Mouse (Mus musculus) layer of hippocampus, adult 9-10 months (tissue): ENCODE measurements around the gene Il27.
A peak's percentile ranks its signal among the peaks of the same experiment; 100 is the strongest.

ENCODE experiments used
- DNase-seq: peaks from one replicate; pipeline ENCODE4 v3.0.0; 2022; ENCODE audit warnings: low spot score

Gene Il27

DNA sequence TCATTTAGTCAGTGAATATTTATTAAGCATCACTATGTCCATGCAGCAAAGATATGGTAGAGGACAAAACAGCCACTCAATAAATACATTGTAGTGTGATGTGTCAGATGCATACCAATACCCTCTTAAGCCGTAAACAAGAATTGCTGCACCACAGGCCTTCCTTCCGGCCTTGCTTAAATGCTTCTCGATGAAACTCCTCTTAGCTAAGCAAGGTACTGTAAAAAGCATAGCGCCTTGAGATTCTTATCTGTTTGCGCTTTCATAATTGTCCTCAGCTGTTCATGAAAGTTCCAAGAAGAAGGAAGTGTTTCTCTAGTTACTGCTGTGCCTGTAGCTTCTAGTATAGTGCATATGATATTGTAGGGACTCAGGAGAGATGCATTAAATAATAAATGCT, 11.9 kb upstream of the Il27 start:
- DNase-seq, result no peak

DNA sequence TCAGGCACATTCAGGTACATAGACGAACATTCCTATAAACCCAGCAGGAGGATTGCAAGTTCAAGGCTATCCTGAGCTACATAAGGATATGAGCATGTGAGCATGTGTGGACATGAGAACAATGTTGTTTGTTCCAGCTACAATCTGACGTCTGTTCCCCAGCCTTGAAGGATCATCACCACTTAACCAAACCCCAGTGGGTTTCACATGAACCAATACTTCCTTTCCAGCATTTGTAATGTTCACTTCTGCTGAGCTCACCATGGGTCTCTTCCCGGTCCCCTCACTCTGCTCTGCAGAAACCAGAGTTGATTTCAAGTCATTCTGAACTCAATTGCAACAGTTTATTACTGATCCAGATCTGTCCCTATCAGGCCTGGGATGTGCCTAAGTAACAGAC, 7.9 kb upstream of the Il27 start:
- DNase-seq, result no peak

DNA sequence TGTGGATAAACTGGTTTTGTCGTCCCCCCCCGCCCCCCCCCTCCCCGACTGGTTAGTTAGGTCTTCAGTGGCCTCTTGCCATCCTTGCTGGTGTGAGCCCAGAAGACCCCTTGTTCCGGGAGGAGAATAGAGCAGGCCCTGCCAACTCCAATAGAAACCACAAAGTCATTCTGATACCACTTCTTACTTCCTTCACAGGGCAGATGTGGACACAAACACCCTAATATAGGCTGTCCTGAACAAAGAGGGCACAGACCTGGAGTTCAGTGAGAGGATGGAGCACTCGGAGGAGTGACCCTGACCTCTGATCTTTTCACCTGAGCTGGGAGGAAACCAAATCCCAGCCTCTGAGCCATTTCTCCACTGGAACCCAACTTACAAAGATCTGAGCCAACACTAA, 7.2 kb upstream of the Il27 start:
- DNase-seq, result no peak

- no peak for DNase-seq
These were observed 4.2 kb upstream of the Il27 start for GRCm38 (mm10) chr7:126598919-126599318.

- no peak for DNase-seq
These were observed 1.7 kb upstream of the Il27 start for GRCm38 (mm10) chr7:126596414-126596813.

GRCm38 (mm10) chr7:126595890-126596289, 1.1 kb upstream of the Il27 start:
- DNase-seq, result no peak

DNA sequence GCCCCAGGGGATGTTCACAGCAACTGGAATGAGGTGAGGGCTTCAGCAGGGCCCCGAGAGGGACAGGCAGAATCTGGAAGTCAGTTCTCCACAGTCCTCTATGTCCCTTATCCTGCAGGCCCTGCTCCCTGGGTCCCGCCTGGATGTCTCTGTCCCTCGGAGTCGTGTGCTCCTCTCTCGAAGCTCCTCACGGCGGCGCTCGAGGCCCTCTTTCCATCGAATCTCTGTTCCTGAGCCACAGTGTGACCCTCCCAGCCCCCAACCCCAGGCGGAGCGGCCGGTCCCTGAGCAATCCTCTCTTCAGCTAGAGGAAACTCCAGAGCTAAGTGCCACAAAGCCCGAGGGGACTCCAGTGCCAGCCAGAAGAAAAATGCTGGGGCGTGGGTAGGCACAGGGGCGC, 7.0 kb downstream of the Il27 start:
- no peak for DNase-seq

DNA sequence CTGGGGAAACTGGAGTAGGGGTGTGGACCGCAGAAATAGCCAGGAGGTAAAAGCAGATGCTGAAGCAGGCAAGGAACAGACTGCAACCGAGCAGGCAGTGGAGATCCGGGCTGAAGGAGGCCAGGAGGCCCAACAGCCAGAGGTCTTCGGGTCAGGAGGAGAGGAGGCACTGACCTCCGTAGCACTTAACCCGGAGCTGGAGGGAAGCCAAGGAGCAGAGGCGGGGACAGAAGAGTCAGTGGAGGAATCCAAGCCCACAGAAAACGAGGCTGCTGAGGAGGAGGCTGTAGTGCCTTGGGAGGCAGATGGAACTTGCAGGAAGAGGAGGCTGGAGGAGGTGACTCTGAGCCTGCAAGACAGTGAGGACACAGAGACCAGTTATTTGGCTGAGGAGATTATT, 7.9 kb downstream of the Il27 start:
- DNase-seq, result no peak

DNA sequence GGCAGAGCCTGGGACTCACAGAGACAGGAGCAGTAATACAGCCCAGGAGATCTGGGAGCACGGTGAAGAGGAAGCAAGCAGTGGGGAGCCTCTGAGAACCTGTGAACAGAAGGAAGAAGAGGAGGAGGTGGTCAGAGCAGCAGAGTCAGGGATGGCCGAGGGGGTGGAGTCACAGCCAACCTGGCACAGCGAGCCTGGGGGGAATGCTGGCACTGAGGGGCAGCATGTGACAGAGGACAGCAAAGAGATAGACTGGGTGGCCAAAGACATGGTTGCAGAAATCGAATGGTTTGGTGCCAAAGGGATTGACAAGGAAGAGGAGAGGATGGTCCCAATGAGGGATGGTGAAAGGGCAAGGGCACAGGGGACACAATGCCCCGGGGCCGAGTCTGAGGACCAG, 9.0 kb downstream of the Il27 start, which contains the start of gene Cln3:
TSS of gene Cln3 (minus strand) at position 101 of the 400 bp plus-strand sequence.
- no peak for DNase-seq

- DNase-seq, result no peak
These were observed 10.2 kb downstream of the Il27 start, which contains the start of gene Apobr for GRCm38 (mm10) chr7:126584506-126584977. Apobr (plus strand) TSS chr7:126584942.

DNA sequence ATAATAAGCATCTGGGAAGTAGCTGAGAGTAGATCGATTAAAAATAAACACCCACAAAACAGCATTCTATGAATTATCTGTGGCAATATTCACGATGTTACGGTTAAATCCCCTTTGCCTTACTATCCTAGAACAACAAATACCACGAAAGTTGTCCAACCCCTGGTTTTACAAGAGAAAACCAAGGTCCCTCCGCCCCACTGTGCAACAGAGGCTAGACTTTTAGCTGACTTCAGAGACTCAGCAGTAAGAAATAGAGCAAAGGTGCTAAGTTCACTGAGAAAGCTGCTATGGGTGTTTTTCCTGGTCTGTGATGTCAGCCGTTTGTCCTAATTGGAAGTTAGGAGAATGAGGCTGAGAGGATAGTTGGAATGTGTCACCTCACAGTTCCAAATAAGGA, 11.0 kb downstream of the Il27 start:
- DNase-seq, result no peak

DNA sequence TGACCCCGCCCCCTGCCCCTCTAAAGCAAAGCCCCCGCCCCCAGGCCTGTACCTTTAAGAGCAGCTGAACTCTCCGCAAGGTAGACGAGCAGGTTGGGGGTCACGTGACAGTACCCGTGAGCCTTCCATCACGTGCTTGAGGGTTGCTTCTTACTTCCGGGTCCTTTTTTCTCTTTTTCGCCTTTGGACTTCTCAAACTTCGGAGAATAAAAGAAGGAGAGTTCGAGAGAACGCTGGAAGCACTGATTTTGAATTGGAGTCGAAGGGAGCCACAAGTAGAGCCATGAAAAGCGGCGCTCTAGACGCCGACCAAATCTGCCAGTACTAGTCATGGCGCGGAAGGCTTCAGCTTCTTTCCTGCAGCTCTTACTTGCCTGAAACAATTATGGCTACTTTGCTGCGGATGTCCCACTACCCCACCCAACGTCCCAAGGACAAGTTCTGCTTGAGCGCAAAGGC, 11.5 kb downstream of the Il27 start:
- DNase-seq, result peak; percentile 80

DNA sequence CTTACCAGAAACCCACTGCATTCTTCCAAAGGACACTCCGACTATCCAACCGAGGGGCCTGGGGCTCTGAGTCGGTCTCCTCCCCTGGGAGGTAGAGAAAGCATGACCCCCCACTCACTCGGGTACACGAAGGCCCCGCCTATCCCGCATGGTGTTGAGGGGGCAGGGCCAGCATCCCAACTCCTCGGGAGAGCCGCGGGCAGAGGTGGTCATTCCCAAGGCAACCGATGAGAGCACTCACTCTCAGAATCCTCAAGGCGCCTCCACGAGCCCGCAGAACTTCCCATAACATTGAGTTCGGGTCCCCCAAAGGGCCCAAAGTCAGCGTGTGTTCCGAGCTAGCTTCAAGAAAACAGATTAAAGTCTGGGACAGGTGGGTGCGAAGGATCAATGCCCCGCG, 12.0 kb downstream of the Il27 start:
- DNase-seq, result no peak

DNA sequence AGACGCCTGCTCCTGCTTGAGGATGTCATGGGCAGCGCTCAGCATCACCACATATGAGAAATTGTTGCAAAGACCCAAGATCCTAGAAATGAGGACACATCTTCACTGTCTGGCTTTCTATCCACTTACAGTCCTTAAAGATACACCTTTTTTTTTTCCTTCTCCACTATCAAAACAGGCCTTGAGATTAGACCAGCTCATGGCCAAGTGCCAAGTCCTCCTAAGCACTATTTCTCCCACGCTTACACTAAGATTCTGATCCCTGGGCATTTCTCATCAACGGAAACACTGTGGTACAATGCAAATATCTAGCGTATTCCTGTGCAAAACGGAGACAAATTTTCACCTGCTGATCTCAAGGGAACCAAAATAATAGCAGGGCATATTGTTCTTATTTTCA, 13.1 kb downstream of the Il27 start:
- no peak for DNase-seq

DNA sequence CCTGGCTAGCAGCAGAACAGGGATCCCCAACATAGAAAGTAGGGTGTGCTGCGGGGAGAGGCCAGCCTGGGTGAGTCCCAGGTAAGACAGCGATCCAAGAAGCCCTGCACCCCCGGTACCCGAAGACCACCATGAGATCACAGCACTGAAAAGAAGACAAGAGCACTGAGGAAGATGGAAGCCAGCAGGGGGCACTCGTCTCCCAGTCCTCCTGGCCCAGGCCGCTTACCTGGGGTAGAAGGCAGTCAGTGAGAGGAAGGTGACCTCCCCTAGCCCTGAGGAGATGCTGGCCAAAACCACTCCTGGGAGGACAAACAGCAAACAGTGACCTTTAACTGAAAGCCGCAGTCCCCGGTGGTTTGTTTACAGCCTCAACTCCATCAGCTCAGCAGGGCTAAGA, 15.6 kb downstream of the Il27 start:
- no peak for DNase-seq

- no peak for DNase-seq
These were observed 17.8 kb downstream of the Il27 start for GRCm38 (mm10) chr7:126576946-126577345.

DNA sequence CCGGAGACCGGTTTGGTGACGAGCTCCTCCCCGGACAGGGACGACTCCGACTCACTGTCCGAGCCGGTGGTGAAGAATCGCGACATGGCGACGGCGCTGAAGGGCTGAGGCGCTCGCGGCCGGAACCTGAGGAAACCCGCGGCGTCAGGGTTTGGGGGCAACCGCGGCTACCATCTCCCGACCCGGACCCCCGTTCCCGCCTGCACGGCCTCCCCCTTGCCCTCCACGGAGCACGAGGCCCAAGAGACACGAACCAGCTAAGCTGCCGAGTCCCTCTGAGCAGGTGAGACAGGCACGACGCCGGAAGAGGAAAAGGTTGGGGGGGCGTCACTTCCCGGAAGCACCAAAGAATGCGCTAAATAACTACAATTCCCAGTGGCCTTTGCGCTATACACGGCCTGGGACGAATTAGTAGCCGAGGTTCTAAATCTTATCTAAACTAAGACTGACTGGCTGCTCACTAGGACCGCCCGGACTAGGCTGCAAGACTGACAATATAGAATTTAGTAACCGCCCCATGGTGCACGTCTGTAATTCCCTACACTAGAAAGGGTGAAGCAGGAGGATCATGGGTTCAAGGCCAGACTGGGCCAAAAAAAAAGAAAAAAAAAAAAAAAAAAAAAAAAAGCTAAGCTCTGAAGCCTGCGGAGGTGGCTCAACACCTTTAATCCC, 28.5 kb downstream of the Il27 start, which contains the start of gene Eif3c:
TSS of gene Eif3c (minus strand) at position 318 of the 672 bp plus-strand sequence.
- peak; percentile 83 for DNase-seq

GRCm38 (mm10) chr7:126565693-126566092, 29.0 kb downstream of the Il27 start:
- no peak for DNase-seq

DNA sequence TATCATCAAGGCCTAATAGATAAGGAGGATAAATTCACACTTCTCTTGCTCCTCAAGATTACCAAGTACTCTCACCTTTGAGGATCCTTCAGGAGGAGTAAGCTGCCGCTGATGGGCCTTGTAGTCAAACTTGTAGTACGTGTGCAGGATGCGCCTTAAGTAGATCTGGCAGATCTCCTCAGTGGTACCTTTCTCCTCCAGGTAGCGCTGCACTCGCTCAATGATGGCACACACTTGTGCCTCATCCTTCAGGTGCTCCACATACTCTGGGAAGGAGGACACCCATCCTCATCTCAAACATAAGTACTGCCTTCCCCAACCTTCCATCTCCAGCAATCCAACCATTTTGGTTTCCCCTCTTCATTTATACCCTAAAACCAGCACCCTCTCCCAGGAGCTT, 38.1 kb downstream of the Il27 start:
- no peak for DNase-seq

DNA sequence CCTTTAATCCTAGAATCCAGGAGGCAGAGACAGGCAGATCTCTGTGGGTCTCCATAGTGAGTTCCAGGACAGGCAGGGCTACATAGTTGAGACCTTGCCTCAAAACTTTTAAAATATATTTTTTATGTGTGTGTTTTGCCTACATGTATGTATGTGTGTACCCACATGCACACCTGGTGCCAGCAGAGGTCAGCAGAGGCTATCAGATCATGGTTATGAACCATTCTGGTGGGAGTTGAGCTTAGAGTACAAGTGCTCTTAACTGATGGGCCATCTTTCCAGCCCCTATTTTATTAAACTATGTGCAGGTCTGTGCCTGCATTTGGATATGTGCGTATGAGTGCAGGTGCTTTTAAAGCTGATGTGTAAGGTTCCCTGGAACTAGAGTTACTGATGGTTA, 39.9 kb downstream of the Il27 start:
- DNase-seq, result no peak

GRCm38 (mm10) chr7:126545631-126546030, 49.1 kb downstream of the Il27 start:
- DNase-seq, result no peak

GRCm38 (mm10) chr7:126541661-126542060, 53.1 kb downstream of the Il27 start:
- no peak for DNase-seq
